Mouse (Mus musculus): ENCODE measurements around the gene Tex101.
"Not testable (repeated sequence)": the region's sequence is repeated elsewhere in the genome, so short reads cannot be mapped to it uniquely, and the experiment has no call there.

The Tex101 gene

GRCm38 (mm10) chr7:24630116-24630880 is 46.2 kb downstream of the Tex101 start:
- DNase-seq: no peak

- no peak for DNase-seq
Observed at GRCm38 (mm10) chr7:24629672-24630071, 46.8 kb downstream of the Tex101 start.

DNA sequence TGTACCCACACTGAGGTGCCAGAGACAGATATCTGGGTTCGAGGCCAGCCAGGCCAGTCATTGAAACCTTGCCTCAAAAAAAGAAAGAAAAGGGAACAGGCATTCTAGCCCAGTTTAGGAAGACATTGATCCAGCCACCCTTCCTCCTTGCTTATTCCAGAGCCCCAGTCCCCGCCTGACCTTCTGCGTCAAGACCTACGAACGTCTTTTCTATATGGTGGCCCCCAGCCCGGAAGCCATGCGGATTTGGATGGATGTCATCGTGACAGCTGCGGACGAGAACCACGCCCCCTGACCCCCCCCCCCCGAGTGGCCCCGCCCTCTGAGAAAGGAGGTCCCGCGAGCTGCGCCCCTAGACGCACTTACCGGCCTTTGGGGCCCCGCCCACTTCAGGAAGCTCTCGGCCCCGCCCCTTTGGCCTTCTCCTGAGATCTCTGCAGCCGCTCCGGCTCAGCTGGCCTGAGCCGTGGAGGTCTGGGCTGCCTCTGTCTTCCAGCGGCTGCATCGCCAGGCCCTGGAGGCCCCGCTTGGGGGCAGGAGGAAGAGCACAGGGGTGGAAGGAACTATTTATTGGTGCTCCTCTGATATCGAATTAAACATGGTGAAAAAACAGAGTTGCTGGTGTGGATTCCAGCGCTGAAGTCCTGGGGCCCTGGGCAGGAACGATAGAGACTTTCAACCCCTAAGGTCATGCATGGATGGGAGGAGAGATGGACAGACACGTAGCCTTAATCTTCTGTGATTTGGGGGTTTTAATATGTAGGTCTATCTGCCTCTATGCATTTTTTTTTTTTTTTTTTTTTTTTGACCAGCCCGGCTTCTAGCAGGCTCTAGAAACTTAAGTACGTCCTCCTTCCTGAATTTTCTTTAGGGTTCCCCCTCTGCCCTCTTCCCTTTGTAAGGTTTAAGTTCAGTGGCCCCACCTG is 47.5 kb downstream of the Tex101 start:
- peak; percentile 92 for DNase-seq

- DNase-seq: no peak
Observed at GRCm38 (mm10) chr7:24622967-24623366, 53.5 kb downstream of the Tex101 start.

- DNase-seq: no peak
Observed at GRCm38 (mm10) chr7:24621193-24621592, 55.3 kb downstream of the Tex101 start.

- no peak for DNase-seq
Observed at GRCm38 (mm10) chr7:24619671-24620397, 56.6 kb downstream of the Tex101 start.

DNA sequence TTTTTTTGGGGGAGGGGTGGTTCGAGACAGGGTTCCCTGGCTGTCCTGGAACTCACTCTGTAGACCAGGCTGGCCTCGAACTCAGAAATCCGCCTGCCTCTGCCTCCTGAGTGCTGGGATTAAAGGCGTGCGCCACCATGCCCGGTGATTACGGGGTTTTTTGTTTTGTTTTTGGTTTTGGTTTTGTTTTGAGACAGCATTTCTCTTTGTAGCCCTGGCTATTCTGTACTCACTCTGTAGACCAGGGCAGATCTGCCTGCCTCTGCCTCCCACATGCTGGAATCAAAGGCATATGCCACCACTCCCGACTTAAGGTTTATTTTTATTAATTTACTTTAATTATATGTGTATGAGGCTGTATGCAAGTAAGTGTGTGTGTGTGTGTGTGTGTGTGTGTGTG is 58.1 kb downstream of the Tex101 start:
- DNase-seq: not testable (repeated sequence)

All from kidney, postnatal 10 days (tissue).